Mouse (Mus musculus): Measurements from ENCODE around the gene Hist1h4f. TPM values are rescaled to one million over a fixed set of nuclear protein-coding genes. Genes with fewer than 3 reads are reported as not detected.
"Not testable (repeated sequence)": the region's sequence is repeated elsewhere in the genome, so short reads cannot be mapped to it uniquely, and the experiment has no call there.

Hist1h4f gene
- polyA plus RNA-seq (2016; fragmentation: Nextera tagmentation; extraction: Ambion mirVana), result 0.95 TPM in 1 of 2 replicates, not detected in the other

DNA sequence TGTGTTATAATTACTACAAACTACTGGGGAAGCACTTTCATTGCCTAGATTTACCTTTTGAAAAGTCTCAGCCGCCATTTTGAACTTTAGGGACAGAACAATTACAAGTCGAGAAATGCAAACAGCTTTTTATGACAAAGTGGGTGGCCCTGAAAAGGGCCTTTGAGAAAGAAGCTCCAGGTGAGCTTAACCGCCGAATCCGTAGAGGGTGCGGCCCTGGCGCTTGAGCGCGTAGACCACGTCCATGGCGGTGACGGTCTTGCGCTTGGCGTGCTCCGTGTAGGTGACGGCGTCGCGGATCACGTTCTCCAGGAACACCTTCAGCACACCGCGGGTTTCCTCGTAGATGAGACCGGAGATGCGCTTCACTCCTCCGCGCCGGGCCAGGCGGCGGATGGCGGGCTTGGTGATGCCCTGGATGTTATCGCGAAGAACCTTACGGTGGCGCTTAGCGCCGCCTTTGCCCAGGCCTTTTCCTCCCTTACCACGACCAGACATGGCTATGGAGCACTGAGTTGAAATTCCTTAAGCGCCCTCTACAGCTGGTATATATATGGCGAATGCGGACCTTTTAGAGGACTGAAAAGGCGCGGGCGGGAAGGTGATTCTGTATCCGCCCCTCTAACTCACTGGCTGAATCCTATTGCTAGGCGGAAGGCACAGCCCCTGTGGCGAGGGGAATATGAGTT, at the start of gene Hist1h4f:
Gene Hist1h4f (minus strand): TSS at position 503 of the 689 bp plus-strand sequence.
- not testable (repeated sequence) for H3K4me1 ChIP-seq (replicated peaks); H3K36me3 ChIP-seq; H3K9me3 ChIP-seq (replicated peaks); H3K27me3 ChIP-seq (replicated peaks)
- Histone ChIP-seq H3K9ac (peak within 1 kb of the TSS; percentile 75), H3K4me2 (peak within 1 kb of the TSS; percentile 77), H3K4me3 (peak within 1 kb of the TSS; percentile 55), H3K27ac (ENCODE audit: poor library complexity, severe bottlenecking) (peak within 1 kb of the TSS; percentile 87)
- WGBS, result under 1% methylated on average over 47 of the region's 47 CpGs
- peak; percentile 86 for ATAC-seq (ENCODE audit: insufficient number of reproducible peaks, low FRiP score)

DNA sequence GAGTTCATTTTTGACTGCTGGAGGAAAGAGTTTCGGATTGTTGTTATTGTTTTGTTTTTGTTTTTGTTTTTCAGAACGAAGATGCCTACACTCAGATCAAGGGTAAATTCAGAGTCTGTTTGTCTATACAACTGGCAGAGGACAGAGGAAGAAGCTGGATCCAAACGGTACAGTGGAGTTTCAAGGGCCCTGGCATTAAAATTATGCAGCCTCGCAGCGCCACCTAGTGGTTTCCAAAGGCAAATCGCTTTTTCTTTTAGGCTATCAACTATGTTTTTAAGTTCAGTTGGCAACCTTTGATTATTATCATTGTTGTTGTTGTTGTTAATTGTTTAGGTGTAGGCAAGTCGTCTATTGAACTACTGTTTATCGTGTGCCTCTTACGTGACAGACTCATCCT, 46.5 kb upstream of the Hist1h4f start:
- no peaks in the 10 kb centered on the region for H3K36me3 ChIP-seq
- WGBS, result 6% methylated on average over 9 of the region's 9 CpGs
- H3K4me1 ChIP-seq (replicated peaks), result peaks cover 11% of the 10 kb centered on the region; the same call in 1 of the 2 replicates
- no peak overlapping the region for H3K9ac ChIP-seq
- no peak overlapping the region for H3K27ac ChIP-seq (ENCODE audit: poor library complexity, severe bottlenecking)
- no peak overlapping the region for H3K4me3 ChIP-seq
- H3K27me3 ChIP-seq (replicated peaks), result no peaks in the 10 kb centered on the region
- no peak for ATAC-seq (ENCODE audit: insufficient number of reproducible peaks, low FRiP score)
- no peak overlapping the region for H3K4me2 ChIP-seq
- 0 out of 2 replicates have a peak, but pooled peaks cover 2% of the 10 kb centered on the region for H3K9me3 ChIP-seq (replicated peaks)

DNA sequence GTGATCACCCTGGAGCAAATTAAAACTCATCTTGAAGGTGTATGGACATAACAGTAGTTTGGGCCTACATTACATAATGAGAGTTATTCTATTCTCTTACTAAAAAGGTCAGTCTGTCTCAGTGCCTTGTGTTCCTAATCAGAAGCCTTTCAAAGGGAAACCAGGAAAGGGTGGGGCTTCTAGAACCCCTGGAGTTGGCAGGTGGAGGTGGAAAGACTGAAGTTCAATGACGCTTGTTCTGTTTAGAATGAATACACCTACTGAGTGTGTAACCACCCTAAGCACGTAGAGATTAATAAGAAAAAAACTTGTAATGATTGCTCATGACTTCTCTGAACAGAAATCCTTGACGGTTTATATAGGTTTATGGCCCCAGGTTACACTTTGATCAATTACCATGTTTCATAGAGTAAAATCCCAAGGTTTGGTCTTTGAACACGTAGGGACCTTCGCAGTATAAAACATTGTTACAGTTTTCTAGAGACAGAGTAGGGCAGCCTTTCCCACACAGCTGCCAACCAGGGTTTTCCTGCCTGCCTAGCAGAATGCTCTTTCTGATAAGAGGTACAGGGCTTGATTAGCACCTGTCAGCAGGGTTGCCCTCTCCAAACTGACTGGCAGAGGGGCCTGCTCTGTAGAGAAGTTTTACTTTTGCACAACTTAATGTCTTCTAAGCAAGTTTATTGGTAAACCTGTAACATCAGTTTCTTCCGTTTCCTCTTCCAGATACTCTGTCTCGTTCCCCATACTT, 44.3 kb upstream of the Hist1h4f start:
- no peaks in the 10 kb centered on the region for H3K36me3 ChIP-seq
- H3K4me1 ChIP-seq (replicated peaks), result peaks cover 12% of the 10 kb centered on the region; the same call in 1 of the 2 replicates
- H3K9ac ChIP-seq, result no peak overlapping the region; the same call in 1 of the 2 replicates
- H3K4me2 ChIP-seq, result no peak overlapping the region
- no peak overlapping the region for H3K27ac ChIP-seq (ENCODE audit: poor library complexity, severe bottlenecking)
- H3K27me3 ChIP-seq (replicated peaks), result no peaks in the 10 kb centered on the region
- 72% methylated on average over 7 of the region's 7 CpGs for WGBS
- no peaks in the 10 kb centered on the region for H3K9me3 ChIP-seq (replicated peaks)
- no peak for ATAC-seq (ENCODE audit: insufficient number of reproducible peaks, low FRiP score)
- H3K4me3 ChIP-seq, result no peak overlapping the region

DNA sequence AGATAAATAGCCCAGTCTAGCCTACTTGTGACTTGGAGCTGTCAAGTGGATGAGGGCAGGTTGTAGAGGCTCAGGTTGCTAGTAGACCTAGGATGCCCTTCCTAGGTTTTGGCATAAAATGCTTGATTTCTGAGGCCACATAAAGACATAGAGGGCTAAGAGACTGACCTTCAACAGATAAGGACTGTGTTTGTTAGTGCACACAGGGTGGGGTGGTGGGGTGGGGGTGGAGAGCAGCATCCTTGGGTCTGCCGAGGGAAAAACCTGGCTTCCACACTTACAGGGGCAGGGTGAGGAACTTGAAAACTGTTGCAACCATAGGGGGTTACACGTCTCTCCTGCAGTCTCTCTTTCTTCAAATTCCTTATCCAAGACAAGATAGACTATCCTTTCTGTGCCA, 43.7 kb upstream of the Hist1h4f start:
- no peak overlapping the region for H3K9ac ChIP-seq
- H3K36me3 ChIP-seq, result no peaks in the 10 kb centered on the region
- H3K4me1 ChIP-seq (replicated peaks), result peaks cover 12% of the 10 kb centered on the region; the same call in 1 of the 2 replicates
- ATAC-seq (ENCODE audit: insufficient number of reproducible peaks, low FRiP score), result no peak
- 59% methylated on average over 2 of the region's 2 CpGs for WGBS
- H3K9me3 ChIP-seq (replicated peaks), result no peaks in the 10 kb centered on the region
- H3K4me2 ChIP-seq, result no peak overlapping the region
- H3K27me3 ChIP-seq (replicated peaks), result no peaks in the 10 kb centered on the region
- no peak overlapping the region for H3K27ac ChIP-seq (ENCODE audit: poor library complexity, severe bottlenecking)
- H3K4me3 ChIP-seq, result no peak overlapping the region

DNA sequence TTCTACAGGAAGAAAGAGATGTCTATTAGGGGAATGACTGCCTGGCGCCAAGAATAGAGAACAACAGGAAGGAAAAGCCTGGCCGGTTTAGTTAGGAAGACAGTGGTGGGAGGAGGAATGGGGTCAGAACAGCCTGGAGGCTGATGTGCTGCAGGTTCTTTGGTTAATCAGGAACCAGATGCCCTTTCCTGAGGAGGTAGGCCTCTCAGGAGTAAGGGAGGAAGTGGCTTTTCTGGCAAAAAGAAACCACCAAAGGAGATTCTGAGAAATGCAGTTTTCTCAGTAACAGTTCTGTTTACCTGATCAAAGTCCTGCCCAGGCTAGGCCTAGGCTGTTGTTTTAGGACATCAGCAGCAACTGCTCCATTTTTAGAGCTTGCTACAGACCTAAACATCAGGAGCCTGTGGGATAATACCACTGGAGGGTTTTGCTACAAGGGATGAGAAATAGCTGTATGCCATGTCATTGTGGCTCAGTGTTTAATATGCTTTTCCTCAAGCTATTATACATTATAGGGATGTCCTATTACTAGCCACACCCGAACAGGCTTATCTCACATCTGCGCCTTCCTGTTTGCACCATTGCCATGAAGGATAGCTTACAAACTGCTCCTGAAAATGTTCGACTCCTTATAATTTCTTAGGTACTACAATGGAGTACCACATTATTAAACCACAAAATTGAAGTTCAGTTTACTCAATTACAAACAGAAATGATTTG, 41.8 kb upstream of the Hist1h4f start:
- ATAC-seq (ENCODE audit: insufficient number of reproducible peaks, low FRiP score), result no peak
- H3K4me2 ChIP-seq, result no peak overlapping the region
- H3K27ac ChIP-seq (ENCODE audit: poor library complexity, severe bottlenecking), result no peak overlapping the region; the same call in 1 of the 2 replicates
- H3K27me3 ChIP-seq (replicated peaks), result no peaks in the 10 kb centered on the region
- no peaks in the 10 kb centered on the region for H3K9me3 ChIP-seq (replicated peaks)
- H3K4me1 ChIP-seq (replicated peaks), result peaks cover 12% of the 10 kb centered on the region; the same call in 1 of the 2 replicates
- WGBS, result 63% methylated on average over 5 of the region's 5 CpGs
- H3K9ac ChIP-seq, result no peak overlapping the region
- H3K4me3 ChIP-seq, result no peak overlapping the region
- H3K36me3 ChIP-seq, result no peaks in the 10 kb centered on the region

DNA sequence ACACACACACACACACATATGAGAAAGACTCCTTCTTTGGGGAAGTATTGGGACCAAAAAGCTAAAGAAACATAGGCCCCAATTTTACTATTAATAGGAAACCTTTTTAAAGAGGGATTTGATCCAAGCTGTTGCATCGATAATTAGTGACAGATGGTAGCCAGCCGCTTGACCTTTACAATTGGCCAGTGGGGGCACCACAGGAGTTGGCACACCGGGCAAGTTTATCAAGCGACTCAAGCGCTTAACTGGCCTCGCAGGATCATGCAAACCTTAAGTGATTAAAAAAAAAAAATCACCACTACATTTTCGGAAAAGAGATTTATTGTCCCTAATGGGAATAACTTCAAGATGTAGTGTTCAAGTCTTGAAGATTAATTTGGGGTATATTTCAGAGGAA, 41.2 kb upstream of the Hist1h4f start:
- Histone ChIP-seq H3K4me3 (no peak overlapping the region), H3K9ac (no peak overlapping the region), H3K4me1 (replicated peaks) (peaks cover 12% of the 10 kb centered on the region; the same call in 1 of the 2 replicates), H3K27me3 (replicated peaks) (no peaks in the 10 kb centered on the region), H3K9me3 (replicated peaks) (no peaks in the 10 kb centered on the region), H3K4me2 (no peak overlapping the region), H3K27ac (ENCODE audit: poor library complexity, severe bottlenecking) (no peak overlapping the region), H3K36me3 (no peaks in the 10 kb centered on the region)
- 92% methylated on average over 7 of the region's 7 CpGs for WGBS
- ATAC-seq (ENCODE audit: insufficient number of reproducible peaks, low FRiP score), result no peak

DNA sequence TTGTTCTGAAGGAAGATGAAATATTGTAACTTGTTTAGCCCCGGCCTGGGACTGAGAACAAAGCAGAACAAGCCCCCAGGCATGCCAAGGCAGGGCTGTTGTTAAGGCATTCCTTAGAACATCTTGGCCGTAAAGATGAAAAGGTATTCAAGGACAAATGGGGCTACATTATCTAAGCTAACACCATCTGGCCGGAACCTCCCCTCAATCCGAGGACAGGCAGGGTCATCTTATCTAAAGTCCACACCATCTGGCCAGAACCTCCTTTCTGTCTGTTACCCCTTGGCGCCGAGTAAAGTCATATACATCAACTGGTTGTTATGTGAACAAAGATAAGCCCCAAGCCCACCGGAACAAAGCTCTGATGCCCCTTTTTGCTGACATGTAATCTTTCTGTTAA, 40.4 kb upstream of the Hist1h4f start:
- not testable (repeated sequence) for H3K9me3 ChIP-seq (replicated peaks); H3K4me2 ChIP-seq; H3K4me3 ChIP-seq; H3K36me3 ChIP-seq; ATAC-seq (ENCODE audit: insufficient number of reproducible peaks, low FRiP score); H3K9ac ChIP-seq; H3K27ac ChIP-seq (ENCODE audit: poor library complexity, severe bottlenecking); H3K27me3 ChIP-seq (replicated peaks)
- 64% methylated on average over 7 of the region's 7 CpGs for WGBS
- H3K4me1 ChIP-seq (replicated peaks), result peaks cover 12% of the 10 kb centered on the region; the same call in 1 of the 2 replicates

DNA sequence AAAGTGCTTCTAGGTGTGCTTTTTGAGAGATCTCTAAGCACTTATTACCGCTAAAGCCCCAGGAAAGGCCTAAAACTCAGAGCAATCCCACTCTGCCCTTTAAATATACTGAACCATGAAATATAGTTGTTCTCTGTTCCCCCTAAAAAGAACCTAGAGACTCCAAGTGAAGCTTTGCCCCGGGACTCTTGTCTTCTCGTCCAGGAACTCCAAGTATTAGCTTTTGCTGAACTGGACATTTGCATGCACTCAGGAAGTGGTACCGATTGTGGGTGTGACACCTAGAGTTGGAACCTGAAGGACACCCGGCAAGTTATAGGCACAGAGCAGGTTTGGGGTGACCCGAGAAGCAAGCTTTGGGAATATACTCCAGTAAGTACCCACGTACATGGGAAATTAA, 39.8 kb upstream of the Hist1h4f start:
- 85% methylated on average over 7 of the region's 7 CpGs for WGBS
- Histone ChIP-seq H3K4me3 (no peak overlapping the region), H3K4me1 (replicated peaks) (peaks cover 15% of the 10 kb centered on the region; the same call in 1 of the 2 replicates), H3K9me3 (replicated peaks) (no peaks in the 10 kb centered on the region), H3K4me2 (no peak overlapping the region), H3K27me3 (replicated peaks) (no peaks in the 10 kb centered on the region), H3K9ac (no peak overlapping the region), H3K27ac (ENCODE audit: poor library complexity, severe bottlenecking) (no peak overlapping the region), H3K36me3 (no peaks in the 10 kb centered on the region)
- ATAC-seq (ENCODE audit: insufficient number of reproducible peaks, low FRiP score), result no peak

DNA sequence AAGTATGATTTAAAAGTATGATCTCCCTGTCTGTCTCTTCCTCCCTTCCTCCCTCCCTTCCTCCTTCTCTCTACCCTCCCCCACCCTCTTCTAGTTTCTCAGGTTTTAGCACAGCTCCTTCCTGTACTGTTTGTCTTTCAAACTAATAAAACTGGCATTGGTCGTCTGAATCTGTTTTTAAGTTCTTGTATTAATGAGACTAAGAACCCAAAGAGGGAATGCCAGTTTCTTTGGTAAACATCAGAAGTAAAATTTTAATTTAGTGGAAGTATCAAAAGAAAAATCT, 35.4 kb upstream of the Hist1h4f start:
- 19% methylated on average over 1 of the region's 1 CpGs for WGBS
- H3K27ac ChIP-seq (ENCODE audit: poor library complexity, severe bottlenecking), result peak overlapping the region; percentile 91

DNA sequence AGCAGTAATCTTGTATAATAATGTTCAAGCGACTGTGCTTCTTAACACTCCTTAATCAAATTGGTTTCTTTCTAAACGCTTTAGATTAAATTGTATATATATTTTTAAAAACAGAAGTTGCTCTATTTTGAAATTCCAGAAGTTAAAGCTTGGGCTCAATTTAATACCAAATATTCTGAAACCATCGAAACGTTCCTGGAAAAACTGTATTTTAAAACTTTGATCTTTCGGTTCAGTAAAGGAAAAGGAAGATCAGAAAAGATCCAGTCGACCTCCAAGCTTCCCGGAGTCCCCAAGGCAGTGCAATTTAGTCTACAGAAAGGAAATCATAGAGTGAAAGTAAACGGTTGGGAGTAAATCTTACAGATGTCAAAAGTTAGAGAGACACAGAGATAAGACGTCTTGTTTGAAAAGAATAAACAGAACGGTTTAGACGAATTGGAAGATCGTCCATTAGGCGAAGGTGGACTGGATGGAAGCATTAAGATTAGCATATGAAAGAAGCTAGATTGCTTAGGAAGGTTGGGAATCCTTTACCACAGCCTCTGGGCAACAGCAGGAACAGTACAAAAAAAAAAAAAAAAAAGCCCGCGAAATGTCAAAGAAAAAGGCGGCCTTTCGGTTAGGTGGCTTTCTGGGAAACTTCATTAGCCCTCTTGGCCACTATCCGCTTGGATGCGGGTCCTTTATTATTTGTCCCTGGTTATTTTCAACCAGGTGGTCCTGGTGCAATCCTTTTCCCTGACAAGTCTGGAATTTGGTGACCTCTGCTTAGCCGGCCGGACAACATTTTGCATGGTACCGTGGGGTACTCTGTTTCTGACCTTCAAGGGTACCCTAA, 34.9 kb upstream of the Hist1h4f start:
- no peak for ATAC-seq (ENCODE audit: insufficient number of reproducible peaks, low FRiP score)

More for the DNA sequence above, 35.4 kb upstream of the Hist1h4f start:
- Histone ChIP-seq H3K4me1 (replicated peaks) (peaks cover 18% of the 10 kb centered on the region), H3K9ac (peak overlapping the region; percentile 67), H3K9me3 (replicated peaks) (no peaks in the 10 kb centered on the region), H3K36me3 (no peaks in the 10 kb centered on the region), H3K4me2 (peak overlapping the region; percentile 68), H3K4me3 (peak overlapping the region; percentile 46), H3K27me3 (replicated peaks) (no peaks in the 10 kb centered on the region)
- no peak for ATAC-seq (ENCODE audit: insufficient number of reproducible peaks, low FRiP score)

More for the DNA sequence above, 34.9 kb upstream of the Hist1h4f start:
- H3K27me3 ChIP-seq (replicated peaks), result no peaks in the 10 kb centered on the region
- peak overlapping the region; percentile 46 for H3K4me3 ChIP-seq
- no peaks in the 10 kb centered on the region for H3K36me3 ChIP-seq
- peak overlapping the region; percentile 67 for H3K9ac ChIP-seq
- peak overlapping the region; percentile 91 for H3K27ac ChIP-seq (ENCODE audit: poor library complexity, severe bottlenecking)
- peak overlapping the region; percentile 68 for H3K4me2 ChIP-seq
- 2% methylated on average over 22 of the region's 22 CpGs for WGBS
- no peaks in the 10 kb centered on the region for H3K9me3 ChIP-seq (replicated peaks)
- H3K4me1 ChIP-seq (replicated peaks), result peaks cover 19% of the 10 kb centered on the region

Measured in heart, embryonic 12.5 days (tissue).